Mouse (Mus musculus) CD4-positive, CD25-positive, alpha-beta regulatory T cell, adult 4 months (primary cell): ENCODE results near the gene Gpatch8. TPM values are rescaled to one million over a fixed set of nuclear protein-coding genes. Genes with fewer than 3 reads are reported as not detected.
A peak's percentile ranks its signal among the peaks of the same experiment; 100 is the strongest.

Experiments used
- ATAC-seq: one replicate; pipeline ENCODE4 v1.8.0; 2017
- polyA plus RNA-seq, 2 experiments: library from polyadenylated mRNA; unstranded; fragments of 100-300 nt; shearing (Covaris generic); gene quantifications; one replicate each; pipeline ENCODE4 v1.2.1; 2017

Gene Gpatch8
- polyA plus RNA-seq, 2 experiments from 2014 or later: 64.2 to 75.8 TPM

DNA sequence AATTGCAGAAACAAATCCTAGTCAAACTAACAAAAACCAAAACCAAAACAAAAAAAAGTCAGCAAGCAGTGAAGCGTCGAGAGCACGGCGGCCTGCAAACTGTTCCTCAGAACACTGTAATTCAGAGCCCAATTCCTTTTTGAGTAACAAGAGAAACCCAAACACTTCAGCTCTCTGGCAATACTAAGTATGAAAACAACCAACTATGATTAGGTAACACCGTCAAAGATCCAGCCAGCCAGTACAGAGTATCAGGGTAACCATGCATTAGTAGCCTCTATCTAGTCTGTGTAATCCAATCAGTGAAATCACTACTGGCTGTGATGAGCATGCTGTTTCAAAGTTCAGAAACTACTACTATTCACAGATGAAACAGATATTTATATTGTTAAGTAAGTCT is 60.5 kb downstream of the Gpatch8 start:
- no peak for ATAC-seq

DNA sequence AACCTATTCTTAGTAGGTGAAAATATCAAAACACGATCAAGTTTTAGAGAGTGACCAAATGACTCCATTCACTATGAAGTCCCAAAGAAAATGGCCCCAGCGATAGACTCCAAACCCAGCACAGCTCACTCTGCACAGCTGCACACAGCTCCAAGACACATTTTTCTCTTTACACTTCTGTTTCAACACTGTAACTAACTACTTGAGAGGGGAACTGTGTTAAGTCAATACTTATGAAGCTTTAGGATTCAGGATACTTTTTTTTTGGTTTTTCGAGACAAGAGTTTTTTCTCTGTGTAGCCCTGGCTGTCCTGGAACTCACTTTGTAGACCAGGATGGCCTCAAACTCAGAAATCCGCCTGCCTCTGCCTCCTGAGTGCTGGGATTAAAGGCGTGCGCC is 61.1 kb downstream of the Gpatch8 start:
- no peak for ATAC-seq

DNA sequence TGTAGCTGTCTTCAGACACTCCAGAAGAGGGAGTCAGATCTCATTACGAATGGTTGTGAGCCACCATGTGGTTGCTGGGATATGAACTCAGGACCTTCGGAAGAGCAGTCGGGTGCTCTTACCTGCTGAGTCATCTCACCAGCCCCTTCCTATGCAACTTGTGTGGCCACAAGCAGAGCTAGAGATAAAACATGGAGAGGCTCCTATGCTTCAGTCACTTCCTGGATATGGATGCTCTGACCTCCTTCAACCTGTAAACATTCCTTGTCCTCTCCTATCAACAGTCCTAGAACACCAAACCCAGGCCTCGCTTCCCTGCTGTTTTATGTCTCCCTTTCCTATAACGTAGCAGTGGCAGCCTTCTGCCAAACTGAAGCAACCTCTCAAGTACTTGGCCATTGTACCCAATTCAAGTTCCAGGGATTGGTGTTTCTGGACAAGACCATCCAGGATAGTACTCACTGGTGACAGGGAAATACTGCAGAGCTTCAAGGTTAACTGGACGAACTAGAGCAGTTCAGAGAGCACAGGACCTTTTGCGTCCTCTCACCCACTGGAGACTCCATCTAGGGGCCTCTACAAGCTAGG is 62.0 kb downstream of the Gpatch8 start:
- ATAC-seq: no peak

DNA sequence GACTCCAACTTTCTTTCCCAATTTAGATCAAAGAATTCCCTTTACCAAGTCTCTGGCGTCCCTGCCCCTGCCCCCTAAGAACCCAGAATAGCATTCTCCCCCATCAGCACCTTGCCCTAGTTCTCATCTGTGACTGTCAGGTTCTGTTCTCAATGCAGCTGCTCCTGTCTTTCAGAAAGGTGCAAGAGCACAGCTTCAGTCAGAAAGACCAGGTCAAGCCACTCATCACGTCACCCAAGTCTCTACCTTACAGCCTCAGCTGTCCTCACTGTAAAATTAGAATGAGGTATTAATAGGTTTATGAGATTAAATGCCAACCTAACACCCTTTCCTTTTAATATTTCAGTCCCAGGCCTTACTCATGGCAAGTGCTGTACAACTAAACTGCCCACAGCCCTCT is 63.0 kb downstream of the Gpatch8 start:
- no peak for ATAC-seq

DNA sequence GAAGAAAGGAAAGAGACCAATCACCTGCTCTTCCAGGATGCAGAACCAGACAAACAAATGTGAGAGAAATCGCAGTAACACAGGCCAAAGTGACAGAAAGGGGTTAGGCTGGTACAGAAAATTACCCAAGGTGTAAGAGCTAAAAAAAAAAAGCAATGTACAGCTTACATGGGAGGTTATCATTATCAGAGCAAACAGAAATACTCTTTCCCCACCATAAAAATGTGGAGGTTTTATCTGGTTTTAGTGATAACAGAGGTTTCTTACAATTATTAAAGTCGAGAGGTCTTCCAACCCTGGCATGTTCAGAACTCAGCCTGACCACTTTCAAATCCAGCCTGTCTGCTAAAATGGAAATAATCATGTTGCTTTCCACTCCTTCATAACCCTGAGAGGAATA is 68.3 kb downstream of the Gpatch8 start:
- ATAC-seq: no peak

DNA sequence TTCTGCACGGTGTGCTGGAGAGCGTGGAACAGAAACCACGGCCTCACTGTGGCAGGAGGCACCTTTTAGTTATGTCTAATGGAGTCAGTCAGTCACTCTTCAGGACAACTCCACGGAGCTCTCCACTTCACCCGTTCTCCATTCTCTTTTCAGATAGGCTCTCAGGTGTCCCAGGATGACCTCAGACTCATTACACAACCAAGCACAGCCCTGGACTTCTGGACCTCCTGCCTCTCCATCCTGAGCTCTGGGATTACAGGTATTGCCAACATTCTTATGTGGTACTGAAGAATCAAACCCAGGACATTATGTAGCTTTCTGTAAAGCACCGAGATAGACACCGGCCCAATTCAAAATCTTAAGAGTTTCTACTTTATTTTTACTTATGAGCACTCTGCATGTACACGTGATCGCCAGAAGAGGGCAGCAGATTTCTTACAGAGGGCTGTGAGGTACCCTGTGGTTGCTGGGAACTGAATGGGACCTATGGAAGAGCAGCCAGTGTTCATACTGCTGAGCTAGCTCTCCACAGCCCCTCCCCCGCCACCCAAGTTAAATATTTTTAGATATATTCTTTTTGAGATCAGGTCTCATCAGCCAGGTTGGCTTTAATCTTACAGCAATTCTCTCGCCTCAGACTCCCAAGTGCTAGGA is 69.3 kb downstream of the Gpatch8 start:
- peak; percentile 45 for ATAC-seq

DNA sequence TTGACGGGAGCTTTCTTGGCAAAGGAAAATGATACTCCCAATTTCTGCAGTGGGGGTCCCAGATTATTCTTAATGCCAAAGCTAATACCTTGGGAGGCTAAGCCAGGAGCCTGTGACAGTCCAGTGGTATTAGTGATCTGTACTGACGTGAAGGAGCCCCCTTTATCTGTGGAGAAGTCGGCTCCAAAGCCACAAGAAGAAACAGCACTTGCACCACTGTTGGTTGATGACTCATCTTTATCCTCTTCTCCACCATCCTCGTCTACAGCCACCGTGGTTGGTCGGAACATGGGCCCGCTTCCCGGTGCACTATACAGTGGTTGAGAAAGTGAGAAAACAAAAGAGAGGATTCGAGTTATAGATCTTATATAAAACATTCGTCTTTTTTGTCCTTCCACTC is 74.4 kb downstream of the Gpatch8 start:
- no peak for ATAC-seq

DNA sequence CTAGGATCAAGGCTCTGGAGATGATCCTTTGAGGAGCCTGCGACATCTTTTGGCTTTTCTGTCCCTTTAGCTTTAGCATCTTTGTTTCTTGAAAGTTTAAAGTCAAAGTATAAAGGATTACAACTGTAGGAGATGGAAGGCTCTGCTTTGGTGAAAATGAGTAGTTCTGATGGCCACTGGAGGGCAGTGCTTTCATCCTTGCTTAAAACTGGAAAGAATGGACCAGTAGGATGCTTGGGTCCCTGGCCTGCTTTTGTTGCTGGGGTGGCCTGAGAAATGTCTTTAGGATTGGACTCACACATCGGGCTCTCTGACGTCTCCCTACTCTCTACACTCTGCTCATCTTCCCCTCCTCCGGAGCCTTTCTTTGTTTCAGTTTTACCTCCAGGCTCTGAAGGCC is 75.3 kb downstream of the Gpatch8 start:
- ATAC-seq: no peak

DNA sequence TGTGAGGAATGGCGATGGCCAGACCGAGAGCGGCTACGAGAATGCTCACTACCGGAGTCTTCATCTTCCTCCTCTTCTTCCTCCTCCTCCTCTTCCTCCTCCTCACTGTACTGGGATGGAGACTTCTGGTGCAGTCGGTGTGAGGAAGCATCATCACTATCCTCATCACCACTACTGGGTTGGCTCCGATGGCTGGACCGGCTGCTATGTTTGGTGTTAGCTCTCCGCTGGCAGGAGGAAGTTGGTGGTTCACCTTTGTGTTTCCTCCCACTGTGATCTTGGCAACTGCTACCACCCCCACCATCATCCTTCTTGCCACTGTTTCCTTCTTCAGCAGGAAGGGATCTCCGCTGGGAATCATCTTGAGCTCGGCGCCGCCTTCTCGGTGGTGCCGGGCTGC is 76.1 kb downstream of the Gpatch8 start:
- ATAC-seq: no peak

DNA sequence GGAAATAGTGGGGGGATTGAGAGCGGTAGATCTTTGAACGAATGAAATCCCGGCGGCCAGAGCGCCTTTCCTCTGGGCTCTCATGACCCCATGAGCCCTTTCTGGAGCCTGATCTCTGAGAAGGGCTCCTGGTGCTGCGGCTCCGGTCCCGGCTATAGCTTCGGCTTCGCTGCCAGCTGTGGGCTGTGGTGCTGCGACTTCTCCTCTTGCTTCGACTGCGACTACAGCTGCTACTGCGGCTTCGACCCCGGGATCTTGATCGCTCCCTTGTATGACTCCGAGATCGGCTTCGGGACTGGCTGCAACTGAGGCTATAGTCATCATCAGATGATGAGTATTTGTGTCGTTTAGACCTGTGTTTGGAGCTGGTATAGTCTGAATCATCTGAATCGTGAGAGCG is 76.6 kb downstream of the Gpatch8 start:
- ATAC-seq: no peak

DNA sequence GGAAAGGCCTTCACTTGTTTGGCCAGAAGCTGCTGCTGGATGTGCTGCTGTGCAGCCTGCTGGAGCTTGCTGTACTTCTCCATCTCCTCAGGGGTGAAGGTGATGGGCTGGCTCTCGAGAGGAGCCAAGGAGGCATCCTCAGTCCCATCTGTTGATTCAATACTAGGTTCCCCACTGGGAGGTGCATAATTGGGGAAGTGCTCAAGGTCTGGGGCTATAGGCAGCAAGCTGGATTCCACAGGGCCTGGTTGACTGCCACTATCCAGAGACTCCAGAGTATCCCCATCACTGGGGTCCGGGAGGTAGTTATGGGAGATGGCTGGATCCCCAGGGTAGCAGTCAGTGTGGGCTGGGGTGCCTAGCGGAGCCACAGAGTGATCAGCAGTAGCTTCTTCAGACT is 77.5 kb downstream of the Gpatch8 start:
- ATAC-seq: no peak

DNA sequence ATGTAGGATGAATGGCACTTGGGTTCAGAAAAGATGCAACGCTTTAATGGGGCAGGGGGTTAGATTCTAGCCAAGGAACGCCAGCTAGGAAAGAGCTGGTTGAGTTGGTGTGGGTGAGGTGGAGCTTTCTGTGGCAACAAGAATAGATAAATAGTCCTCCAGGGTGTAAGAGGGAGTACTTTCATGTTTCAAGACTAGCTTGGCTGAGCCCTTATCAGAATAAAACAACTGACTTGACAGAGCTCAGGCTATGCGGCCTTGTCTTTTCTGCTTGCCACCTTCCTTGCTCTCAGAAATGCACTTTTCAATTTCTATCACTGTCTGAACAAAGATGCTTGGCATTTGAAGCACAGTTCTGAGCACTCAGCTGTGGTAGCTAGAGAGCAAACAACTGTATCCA is 81.2 kb downstream of the Gpatch8 start:
- ATAC-seq: no peak

DNA sequence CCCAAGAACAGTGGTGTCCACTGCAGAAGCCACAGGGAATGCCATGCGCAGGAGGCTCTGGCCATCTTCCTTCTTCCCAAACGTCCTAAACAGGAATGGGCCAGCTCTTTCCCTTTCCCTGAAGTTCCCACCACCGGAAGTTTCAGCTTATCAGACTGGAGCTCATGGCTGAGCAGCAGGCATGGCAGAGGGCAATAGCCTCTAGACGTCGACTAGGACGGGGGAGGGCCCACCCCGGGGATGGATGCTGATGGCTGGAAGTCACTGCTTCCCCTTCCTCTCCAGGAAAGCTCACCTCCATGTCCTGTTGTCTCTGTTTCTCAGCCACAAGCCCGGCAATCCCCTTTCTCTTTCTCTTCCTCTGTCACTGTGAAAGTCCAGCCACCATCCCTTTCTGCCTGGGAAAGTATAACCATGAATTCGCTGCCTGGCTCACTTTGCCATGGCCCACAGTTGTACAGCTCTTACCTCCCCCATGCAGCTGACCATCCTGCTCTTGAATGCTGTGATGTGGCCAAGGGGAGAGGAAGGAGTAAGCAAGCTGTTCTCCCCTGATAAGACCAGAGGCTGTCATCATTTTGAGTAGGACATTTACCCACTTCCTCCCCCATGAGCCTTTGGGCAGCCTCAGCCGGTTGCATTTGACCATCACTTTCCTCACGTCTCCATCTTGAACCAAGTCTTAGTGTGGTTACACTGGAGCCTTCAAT is 86.4 kb downstream of the Gpatch8 start, which contains the start of gene Itga2b:
TSS of gene Itga2b (minus strand) at position 475 of the 710 bp plus-strand sequence.
- ATAC-seq: no peak

DNA sequence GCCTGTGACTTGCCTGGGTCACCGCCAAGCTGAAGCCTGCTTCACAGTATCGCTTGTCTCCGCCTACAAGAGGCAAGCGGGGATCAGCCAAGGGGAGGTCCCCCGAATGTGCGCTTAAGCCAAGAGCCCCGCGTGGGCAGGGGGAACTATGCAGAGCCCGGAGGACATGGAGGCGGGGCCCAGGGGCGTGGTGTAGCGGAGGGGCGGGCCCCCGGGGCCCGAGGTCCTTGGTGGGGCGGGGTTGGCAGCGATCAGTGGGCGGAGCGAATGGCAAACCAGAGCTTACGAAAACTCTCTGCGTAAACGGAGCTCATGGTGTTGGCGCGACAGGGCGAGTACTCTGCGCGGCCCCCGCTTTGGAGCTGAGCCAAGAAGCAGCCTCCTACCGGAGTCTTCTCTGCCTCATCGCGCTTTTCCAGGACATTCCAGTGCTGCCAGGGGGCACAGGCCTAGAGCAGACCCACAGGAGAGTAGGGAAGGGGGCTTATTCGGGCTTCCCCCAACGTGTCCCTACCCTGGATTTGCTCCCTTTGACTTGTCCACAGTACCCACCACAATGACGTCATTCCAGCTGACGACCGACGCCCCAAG is 89.1 kb downstream of the Gpatch8 start:
- ATAC-seq: peak; percentile 97

DNA sequence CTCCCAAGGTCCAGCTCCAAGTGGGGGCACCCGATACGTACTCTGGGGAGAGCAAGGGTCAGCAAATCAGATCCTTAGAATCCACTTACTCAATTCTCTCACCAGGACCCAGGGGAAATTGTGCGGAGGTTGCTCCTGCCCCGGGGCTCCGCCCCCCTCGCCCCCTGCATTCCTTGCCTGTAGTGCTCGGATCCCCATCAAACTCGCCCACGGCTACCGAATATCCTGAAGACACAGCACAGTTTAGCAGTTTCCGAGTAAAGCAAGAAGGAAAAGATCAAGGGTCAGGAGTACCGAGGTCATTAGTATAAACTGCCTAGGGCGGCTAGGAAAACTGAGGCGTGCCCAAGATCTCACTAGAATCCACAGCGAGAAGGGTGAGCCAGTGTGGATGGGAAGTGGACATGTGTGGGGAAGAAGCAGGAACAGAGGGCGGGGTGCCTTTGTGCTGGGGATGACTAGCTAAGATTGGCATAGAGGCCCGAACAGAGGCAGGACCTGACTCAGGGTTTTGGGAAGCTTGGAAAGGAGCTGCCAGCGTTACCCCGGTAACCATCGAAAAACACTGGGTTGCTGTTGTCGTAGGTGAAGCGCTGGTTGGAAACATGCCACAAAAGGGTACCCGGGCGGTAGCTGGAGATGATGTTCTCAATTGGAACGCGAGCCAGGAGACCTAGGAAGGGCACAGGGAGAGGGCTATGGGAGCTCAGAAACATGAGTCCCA is 90.3 kb downstream of the Gpatch8 start:
- ATAC-seq: no peak

DNA sequence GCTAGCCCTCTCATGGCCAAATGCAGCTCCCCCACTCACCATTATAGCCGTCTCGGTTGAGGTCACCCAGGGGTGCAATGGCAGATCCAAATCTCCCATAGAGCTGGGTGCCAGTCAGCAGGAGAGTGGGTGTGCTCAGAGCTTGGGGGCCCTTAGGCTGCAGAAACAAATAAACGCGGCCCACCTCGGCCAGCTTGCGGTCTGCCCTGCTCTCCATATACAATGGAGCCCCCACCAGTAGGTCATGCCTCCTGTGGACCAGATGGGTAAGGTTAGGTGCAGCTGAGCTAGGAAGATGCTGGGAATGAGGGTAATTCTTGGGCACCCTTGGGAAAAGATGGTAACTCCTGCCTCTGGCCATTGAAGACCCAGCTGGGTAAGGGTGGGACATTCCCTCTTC is 91.3 kb downstream of the Gpatch8 start:
- ATAC-seq: no peak

DNA sequence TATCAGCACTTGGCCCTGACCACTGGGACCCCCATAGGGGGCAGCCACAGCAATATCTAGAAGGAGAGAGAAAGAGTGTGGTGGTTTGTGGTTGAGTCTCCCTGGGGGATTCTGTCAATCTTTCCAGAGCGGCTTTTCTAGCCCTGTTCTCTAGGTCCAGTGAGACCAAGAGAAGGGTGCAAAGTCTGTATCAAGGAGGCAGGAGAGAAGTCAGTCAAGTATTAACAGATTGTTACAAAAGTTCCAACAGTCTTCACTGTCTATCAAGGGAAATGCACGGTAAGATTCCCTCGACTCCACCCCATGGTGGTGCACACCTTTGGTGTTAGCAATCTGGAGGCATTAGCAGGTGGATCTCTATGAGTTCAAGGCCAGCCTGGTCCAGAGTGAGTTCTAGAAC is 94.4 kb downstream of the Gpatch8 start:
- no peak for ATAC-seq

DNA sequence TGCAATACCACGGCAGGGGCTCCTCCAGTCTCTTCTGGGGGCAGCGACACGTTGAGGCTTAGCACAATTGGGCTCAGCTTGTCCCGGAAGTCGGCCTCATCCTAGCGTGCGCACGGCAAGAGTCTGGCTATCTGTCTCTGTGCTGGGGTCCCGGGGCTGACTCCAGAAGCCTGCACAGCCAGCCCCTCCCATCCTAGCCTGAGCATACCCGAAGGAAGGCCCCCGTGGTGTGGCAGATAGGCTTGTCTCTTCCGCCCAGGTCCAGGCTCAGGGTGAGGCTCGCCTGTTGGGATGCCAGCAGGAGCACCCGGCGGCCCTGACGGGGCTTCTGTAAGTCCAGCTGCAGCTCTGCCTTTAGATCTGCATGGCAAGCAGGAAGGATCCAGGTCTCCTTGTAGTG is 95.7 kb downstream of the Gpatch8 start:
- no peak for ATAC-seq

DNA sequence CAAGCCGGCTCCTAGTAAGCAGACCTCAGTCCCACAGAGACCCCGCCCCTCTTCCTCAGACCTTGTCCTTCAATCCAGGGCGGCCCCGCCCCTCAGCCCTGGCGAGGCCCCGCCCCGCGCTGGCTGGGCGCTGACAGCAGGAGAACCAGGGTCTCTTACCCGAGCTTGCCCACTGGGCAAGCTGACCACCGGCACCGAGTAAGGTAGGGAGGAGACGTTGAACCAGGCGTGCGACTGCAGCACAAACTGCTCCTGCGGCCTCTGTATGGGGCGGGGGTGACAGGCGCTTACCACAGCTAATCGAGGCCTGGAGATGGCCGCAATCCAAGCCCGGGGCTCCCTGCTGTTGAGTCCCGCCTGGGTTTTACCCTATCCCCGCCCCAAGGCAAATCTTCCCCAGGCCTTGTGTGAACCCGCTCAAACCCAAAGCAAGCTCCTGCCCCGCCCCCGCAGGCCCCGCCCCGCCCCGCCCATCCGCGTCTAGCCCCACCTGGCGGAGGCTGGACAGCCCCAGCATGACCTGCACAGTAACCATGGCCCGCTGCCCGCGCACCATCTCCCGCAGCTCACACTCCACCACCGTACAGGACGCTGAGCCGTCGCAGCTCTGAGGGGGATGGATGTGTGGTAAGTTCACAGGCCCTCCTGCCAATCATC is 100.3 kb downstream of the Gpatch8 start:
- no peak for ATAC-seq

DNA sequence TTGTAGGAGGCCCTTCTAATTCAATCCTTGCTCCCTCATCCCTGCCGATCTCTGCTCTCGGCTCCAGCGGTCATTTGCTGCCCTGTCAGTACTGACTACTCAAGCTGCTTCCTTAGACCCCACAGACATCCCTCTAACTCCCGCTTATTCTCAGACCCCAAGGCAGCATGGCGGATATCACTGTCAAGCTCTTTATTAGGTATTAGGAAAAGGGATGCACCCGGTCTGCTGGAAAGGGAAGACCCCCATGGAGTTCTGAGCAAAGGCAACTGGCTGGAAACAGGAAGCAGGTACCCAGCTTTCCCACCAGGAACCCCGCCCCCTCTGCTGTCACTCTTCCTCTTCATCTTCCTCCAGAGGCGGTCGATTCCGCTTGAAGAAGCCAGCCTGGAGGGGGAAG is 103.1 kb downstream of the Gpatch8 start:
- ATAC-seq: no peak

DNA sequence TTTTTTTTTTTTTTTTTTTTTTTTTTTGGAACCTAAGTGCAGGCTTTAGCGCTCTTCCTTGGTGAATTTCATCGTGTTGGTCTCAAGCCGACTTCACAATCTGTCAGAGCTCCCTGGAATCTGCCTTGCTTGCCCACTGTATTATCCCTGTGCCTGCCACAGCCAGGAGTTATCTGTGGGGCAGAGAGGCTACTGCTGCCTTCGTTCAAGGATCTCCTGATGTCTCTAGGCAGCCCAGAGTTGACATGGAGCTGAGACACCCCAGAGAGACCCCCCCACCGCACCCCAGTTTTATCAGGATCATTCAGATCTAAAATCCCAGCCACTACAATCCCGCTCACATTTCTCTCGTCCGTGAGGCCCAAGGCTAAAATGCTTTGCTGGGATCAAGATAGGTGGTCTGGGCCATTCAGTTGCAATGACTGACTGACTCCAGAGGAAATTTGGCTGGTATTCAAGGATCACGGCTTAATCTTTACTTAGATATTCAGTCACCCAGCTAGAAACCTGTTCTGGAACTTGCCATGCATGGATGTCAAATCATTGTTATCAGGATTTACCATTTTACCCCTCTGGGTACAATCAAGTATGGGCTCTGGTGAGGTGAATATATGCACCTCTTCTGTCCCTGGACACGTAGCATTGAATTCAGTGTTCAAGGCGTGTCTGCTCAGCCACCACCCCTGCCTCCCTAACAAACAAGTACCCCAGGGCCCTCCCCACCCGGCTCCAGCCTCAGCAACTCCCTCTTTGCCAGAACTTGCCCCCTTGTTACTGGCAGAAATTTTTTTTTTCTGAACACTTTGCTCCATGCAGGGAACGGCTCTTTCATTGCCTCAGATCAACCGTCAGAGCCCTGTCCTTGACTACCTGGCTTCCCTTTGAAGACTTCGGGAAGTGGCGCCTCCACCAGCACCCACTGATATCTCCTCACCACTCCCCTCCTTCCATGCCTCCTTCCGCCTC is 106.9 kb downstream of the Gpatch8 start:
- ATAC-seq: no peak
